Mouse (Mus musculus) thymus, adult 2 months (tissue): ENCODE results near the gene Fbrsl1. TPM values are rescaled to one million over a fixed set of nuclear protein-coding genes. Genes with fewer than 3 reads are reported as not detected.

Experiments
- DNase-seq: peaks from one replicate; pipeline ENCODE4 v3.0.0; 2021
- H3K27ac ChIP-seq: fragments of 200-500 bp; 2 replicates; pipeline ENCODE4 v1.5.1; 2012; ENCODE audit warnings: low read length, control low read depth; ENCODE audit not compliant: control insufficient read depth, insufficient read depth
- H3K27me3 ChIP-seq: fragments of 200-500 bp; 2 replicates; pipeline ENCODE4 v1.6.1; 2012; ENCODE audit warnings: mild to moderate bottlenecking, low read length, moderate library complexity, mixed read lengths; ENCODE audit not compliant: control insufficient read depth, insufficient read depth
- H3K36me3 ChIP-seq: fragments of 200-500 bp; 2 replicates; pipeline ENCODE4 v1.6.1; 2012; ENCODE audit warnings: mild to moderate bottlenecking, low read length, moderate library complexity; ENCODE audit not compliant: control insufficient read depth, insufficient read depth
- H3K4me1 ChIP-seq: fragments of 200-500 bp; replicated peaks from 2 replicates; pipeline ENCODE4 v1.6.1; 2012; ENCODE audit warnings: low read length; ENCODE audit not compliant: control insufficient read depth, insufficient read depth
- H3K4me3 ChIP-seq: fragments of 200-500 bp; 2 replicates; pipeline ENCODE4 v1.5.1; 2012; ENCODE audit warnings: mild to moderate bottlenecking, low read length, control low read depth, moderate library complexity; ENCODE audit not compliant: control insufficient read depth, insufficient read depth
- CTCF ChIP-seq: fragments of 200-500 bp; IDR thresholded peaks from 2 replicates; pipeline ENCODE4 v1.5.1; 2012; ENCODE audit warnings: mild to moderate bottlenecking, control low read depth, low read length, moderate library complexity, borderline replicate concordance; ENCODE audit not compliant: control insufficient read depth, poor library complexity, insufficient read depth; ENCODE audit errors: extremely low read depth
- POLR2A ChIP-seq: fragments of 200-500 bp; IDR thresholded peaks from 2 replicates; pipeline ENCODE4 v1.6.1; 2012; ENCODE audit warnings: mild to moderate bottlenecking, low read length, control low read depth, moderate library complexity; ENCODE audit not compliant: control insufficient read depth, poor library complexity, insufficient read depth; ENCODE audit errors: extremely low read depth
- WGBS: fragments of 180-500 bp; shearing (Covaris S2); methylation state at CpG from one replicate; pipeline ENCODE4 v1.1.7; 2018; 5-methylcytosine and 5-hydroxymethylcytosine counted together
- polyA plus RNA-seq: library from polyadenylated mRNA; depleted of rRNA; stranded (reverse); fragments of >200 nt; gene quantifications from 2 replicates; pipeline ENCODE4 v1.2.3, GENCODE M21; 2012

Gene Fbrsl1
- polyA plus RNA-seq, 1 experiment: 129 TPM

GRCm38 (mm10) chr5:110361465-110361864 lies 86.8 kb downstream of the Fbrsl1 start:
- no peak overlapping the region for H3K4me3 ChIP-seq
- H3K4me1 ChIP-seq: peaks cover 9% of the 10 kb centered on the region
- WGBS: 97% methylated on average over 6 of the region's 6 CpGs
- H3K27me3 ChIP-seq: no peaks in the 10 kb centered on the region; the same call in 1 of the 2 replicates
- DNase-seq: no peak
- no peak for TF ChIP-seq POLR2A
- TF ChIP-seq CTCF: no peak
- no peak overlapping the region for H3K27ac ChIP-seq
- no peaks in the 10 kb centered on the region for H3K36me3 ChIP-seq

DNA sequence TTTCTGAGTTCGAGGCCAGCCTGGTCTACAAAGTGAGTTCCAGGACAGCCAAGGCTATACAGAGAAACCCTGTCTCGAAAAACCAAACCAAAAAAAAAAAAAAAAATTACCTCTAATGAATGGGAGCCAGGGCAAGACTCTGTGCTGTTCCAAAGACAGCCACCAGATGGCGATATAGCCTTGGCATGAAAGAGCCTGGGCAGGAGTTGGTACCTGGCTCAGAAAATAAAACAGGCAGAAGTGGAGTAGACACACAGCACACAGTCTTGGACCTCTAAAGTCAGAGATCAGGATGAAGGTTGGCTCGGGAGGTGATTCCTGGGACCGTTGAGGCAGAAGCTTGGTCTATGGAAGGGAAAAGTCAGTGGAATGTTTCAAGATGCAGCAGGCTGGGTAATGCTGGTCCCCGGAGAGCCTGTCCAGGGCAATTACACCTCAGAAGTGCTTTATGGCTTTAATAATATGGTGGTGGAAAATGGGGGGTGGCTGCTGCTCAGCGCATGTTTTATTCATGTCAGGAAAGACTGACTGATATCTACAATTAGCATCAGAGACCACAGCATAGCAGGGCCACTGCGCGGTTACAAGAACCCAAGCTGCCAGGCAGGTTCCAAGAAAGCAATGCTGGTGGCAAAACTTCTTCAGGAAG lies 90.6 kb downstream of the Fbrsl1 start:
- Histone ChIP-seq H3K36me3 (no peaks in the 10 kb centered on the region), H3K27ac (no peak overlapping the region), H3K4me3 (no peak overlapping the region), H3K4me1 (no peaks in the 10 kb centered on the region), H3K27me3 (no peaks in the 10 kb centered on the region)
- WGBS: 43% methylated on average over 9 of the region's 9 CpGs
- peak; percentile 77 for DNase-seq
- no peak for TF ChIP-seq POLR2A
- TF ChIP-seq CTCF: 0 out of 2 replicates have a peak, but pooled peaks have one; percentile 21

DNA sequence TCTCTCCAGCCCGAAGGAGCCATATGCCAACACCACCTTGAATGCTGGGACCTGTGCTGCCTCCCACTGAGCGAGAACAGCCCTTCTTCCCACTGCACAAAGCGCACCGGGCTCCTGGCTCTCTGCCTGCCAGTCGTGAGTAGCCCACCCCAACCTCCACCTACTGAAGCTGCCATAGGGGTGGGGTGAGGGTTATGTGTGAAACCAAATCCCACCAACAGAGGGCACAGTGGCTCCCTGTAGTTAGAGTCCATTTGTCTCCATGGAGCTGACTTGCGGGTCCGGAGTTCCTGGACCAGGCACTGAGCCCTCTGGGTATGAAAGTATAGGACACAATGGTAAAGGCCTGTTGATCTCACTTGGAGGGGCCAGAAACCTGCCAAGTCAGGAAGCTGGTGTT lies 93.6 kb downstream of the Fbrsl1 start:
- H3K36me3 ChIP-seq: no peaks in the 10 kb centered on the region
- 20% methylated on average over 7 of the region's 7 CpGs for WGBS
- H3K27me3 ChIP-seq: no peaks in the 10 kb centered on the region
- no peak for TF ChIP-seq POLR2A
- no peak for TF ChIP-seq CTCF
- no peak overlapping the region for H3K4me3 ChIP-seq
- H3K27ac ChIP-seq: no peak overlapping the region
- DNase-seq: peak; percentile 56
- H3K4me1 ChIP-seq: no peaks in the 10 kb centered on the region

DNA sequence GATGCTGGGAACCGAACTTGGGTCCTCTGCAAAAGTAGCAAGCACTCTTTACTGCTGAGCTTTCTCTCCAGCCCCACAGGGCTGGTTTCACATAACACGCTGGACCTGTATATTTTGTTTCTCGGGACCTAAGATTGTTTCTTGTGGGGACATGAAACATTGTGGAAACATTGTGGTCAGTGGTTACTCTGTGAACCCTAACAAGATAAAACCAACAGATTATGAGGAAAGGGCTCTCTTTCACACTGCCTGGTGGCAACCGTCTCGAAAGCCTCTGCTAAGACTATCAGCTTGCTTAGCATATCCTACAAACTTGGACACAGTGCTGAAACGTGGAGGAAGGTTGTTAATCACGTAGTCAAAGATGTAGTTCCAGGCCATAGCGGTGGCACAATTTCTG lies 101.3 kb downstream of the Fbrsl1 start:
- TF ChIP-seq CTCF: no peak
- no peaks in the 10 kb centered on the region for H3K27me3 ChIP-seq
- no peaks in the 10 kb centered on the region for H3K36me3 ChIP-seq

DNA sequence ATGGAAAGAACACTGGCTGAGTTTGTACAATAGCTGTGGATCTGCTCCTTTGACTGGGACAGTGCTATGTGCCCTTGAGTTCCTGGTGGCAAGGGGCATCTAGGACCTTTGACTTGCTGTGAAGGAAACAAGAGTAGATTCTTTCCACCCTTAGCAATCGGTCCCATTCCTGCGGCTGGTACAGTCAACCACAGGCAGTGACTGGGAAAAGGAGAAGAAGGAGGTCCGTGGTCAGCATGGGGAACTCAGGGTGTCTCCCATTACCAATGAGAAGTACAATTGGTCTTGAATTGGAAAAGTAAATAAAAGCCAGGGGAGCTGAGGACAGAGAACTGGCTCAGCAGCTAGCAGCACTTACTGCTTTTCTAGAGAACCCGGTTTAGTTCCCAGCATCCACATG lies 102.8 kb downstream of the Fbrsl1 start:
- 32% methylated on average over 4 of the region's 4 CpGs for WGBS
- DNase-seq: no peak
- Histone ChIP-seq H3K27ac (no peak overlapping the region), H3K4me1 (peaks cover 4% of the 10 kb centered on the region; the same call in 1 of the 2 replicates), H3K27me3 (no peaks in the 10 kb centered on the region), H3K4me3 (no peak overlapping the region), H3K36me3 (no peaks in the 10 kb centered on the region)
- TF ChIP-seq CTCF (no peak), POLR2A (no peak)

More for the DNA sequence above, 101.3 kb downstream of the Fbrsl1 start:
- no peak overlapping the region for H3K27ac ChIP-seq
- 38% methylated on average over 8 of the region's 8 CpGs for WGBS
- no peak for DNase-seq
- H3K4me1 ChIP-seq: peaks cover 4% of the 10 kb centered on the region; the same call in 1 of the 2 replicates
- no peak overlapping the region for H3K4me3 ChIP-seq

DNA sequence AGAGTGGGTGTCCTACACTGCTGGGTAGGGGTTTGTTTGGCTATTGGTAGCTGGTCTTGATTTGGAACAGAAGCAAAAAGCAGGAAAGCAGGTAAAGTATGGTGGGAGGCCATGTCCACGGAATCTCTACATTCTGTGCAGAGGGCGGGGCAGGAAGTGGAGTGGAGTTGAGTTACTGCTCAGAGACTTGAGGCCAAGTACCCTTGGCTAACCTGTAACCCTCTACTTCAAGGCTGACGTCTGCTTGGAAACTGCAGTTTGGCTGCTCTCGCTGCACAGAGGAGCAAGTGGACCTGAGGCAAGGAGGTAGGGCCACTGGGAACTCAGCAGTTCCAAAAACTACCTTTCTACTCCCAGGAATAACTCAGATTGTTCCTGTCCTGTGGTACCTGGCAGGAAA lies 103.8 kb downstream of the Fbrsl1 start, which contains the start of gene Lrcol1:
TSS of gene Lrcol1 (plus strand) at position 207 of the 400 bp plus-strand sequence.
- WGBS: 78% methylated on average over 4 of the region's 4 CpGs
- no peak for DNase-seq
- TF ChIP-seq CTCF: no peak
- TF ChIP-seq POLR2A: no peak
- H3K36me3 ChIP-seq: no peaks in the 10 kb centered on the region
- H3K4me1 ChIP-seq: peaks cover 4% of the 10 kb centered on the region; the same call in 1 of the 2 replicates
- no peak within 1 kb of the TSS for H3K27ac ChIP-seq
- no peak within 1 kb of the TSS for H3K4me3 ChIP-seq
- H3K27me3 ChIP-seq: no peaks in the 10 kb centered on the region

GRCm38 (mm10) chr5:110342648-110343284 lies 105.5 kb downstream of the Fbrsl1 start, which contains the start of gene P2rx2:
TSS of gene P2rx2 (minus strand) at chr5:110343212.
- peak within 1 kb of the TSS; percentile 24; the same call in 1 of the 2 replicates for H3K4me3 ChIP-seq
- H3K4me1 ChIP-seq: peaks cover 4% of the 10 kb centered on the region; the same call in 1 of the 2 replicates
- DNase-seq: peak; percentile 28
- no peaks in the 10 kb centered on the region for H3K36me3 ChIP-seq
- H3K27ac ChIP-seq: no peak within 1 kb of the TSS
- no peaks in the 10 kb centered on the region for H3K27me3 ChIP-seq
- WGBS: 4% methylated on average over 43 of the region's 43 CpGs
- TF ChIP-seq POLR2A (0 out of 2 replicates have a peak, but pooled peaks have one; percentile 19), CTCF (no peak)
